Mouse (Mus musculus): ENCODE measurements around the gene Alx3. TPM values are rescaled to one million over a fixed set of nuclear protein-coding genes. Genes with fewer than 3 reads are reported as not detected.

Gene Alx3
- polyA plus RNA-seq (2015; fragmentation: Nextera tagmentation; extraction: Ambion mirVana), result 2.7 and 4.9 TPM in 2 replicates

GRCm38 (mm10) chr3:107594662-107595263 lies at the start of gene Alx3:
Gene Alx3 (plus strand): TSS chr3:107595031.
- WGBS, result 1% methylated on average over 36 of the region's 46 CpGs
- no peaks in the 10 kb centered on the region for H3K9me3 ChIP-seq (ENCODE audit: control insufficient read depth, low read length)
- peaks cover 21% of the 10 kb centered on the region for H3K4me1 ChIP-seq (replicated peaks; ENCODE audit: control insufficient read depth, insufficient read depth, low read length)
- peak within 1 kb of the TSS; percentile 46 for H3K9ac ChIP-seq (replicated peaks; ENCODE audit: low read depth, low read length)
- H3K27ac ChIP-seq (ENCODE audit: low read length), result no peak within 1 kb of the TSS
- no peaks in the 10 kb centered on the region for H3K36me3 ChIP-seq (ENCODE audit: control insufficient read depth, insufficient read depth)
- H3K4me2 ChIP-seq (ENCODE audit: low read length), result peak within 1 kb of the TSS; percentile 53
- peak within 1 kb of the TSS; percentile 38 for H3K4me3 ChIP-seq (replicated peaks; ENCODE audit: low read length)
- peaks cover 62% of the 10 kb centered on the region for H3K27me3 ChIP-seq (replicated peaks; ENCODE audit: control insufficient read depth, insufficient read depth, low read length)
- ATAC-seq, result peak; percentile 51

GRCm38 (mm10) chr3:107545278-107545677 lies 49.6 kb upstream of the Alx3 start:
- Histone ChIP-seq H3K9me3 (ENCODE audit: control insufficient read depth, low read length) (no peaks in the 10 kb centered on the region), H3K36me3 (ENCODE audit: control insufficient read depth, insufficient read depth) (no peaks in the 10 kb centered on the region), H3K4me1 (replicated peaks; ENCODE audit: control insufficient read depth, insufficient read depth, low read length) (peaks cover 14% of the 10 kb centered on the region), H3K4me3 (replicated peaks; ENCODE audit: low read length) (no peak overlapping the region), H3K27ac (ENCODE audit: low read length) (peak overlapping the region; percentile 39), H3K9ac (replicated peaks; ENCODE audit: low read depth, low read length) (no peak overlapping the region), H3K27me3 (replicated peaks; ENCODE audit: control insufficient read depth, insufficient read depth, low read length) (no peaks in the 10 kb centered on the region), H3K4me2 (ENCODE audit: low read length) (no peak overlapping the region)
- ATAC-seq, result peak; percentile 53
- WGBS, result 65% methylated on average over 5 of the region's 5 CpGs

GRCm38 (mm10) chr3:107545716-107546412 lies 49.0 kb upstream of the Alx3 start:
- Histone ChIP-seq H3K9ac (replicated peaks; ENCODE audit: low read depth, low read length) (no peak overlapping the region), H3K4me3 (replicated peaks; ENCODE audit: low read length) (no peak overlapping the region), H3K4me2 (ENCODE audit: low read length) (no peak overlapping the region), H3K27me3 (replicated peaks; ENCODE audit: control insufficient read depth, insufficient read depth, low read length) (no peaks in the 10 kb centered on the region), H3K36me3 (ENCODE audit: control insufficient read depth, insufficient read depth) (no peaks in the 10 kb centered on the region), H3K4me1 (replicated peaks; ENCODE audit: control insufficient read depth, insufficient read depth, low read length) (peaks cover 14% of the 10 kb centered on the region), H3K9me3 (ENCODE audit: control insufficient read depth, low read length) (no peaks in the 10 kb centered on the region), H3K27ac (ENCODE audit: low read length) (peak overlapping the region; percentile 39)
- no peak for ATAC-seq
- 79% methylated on average over 10 of the region's 10 CpGs for WGBS

- Histone ChIP-seq H3K4me1 (replicated peaks; ENCODE audit: control insufficient read depth, insufficient read depth, low read length) (peaks cover 14% of the 10 kb centered on the region), H3K36me3 (ENCODE audit: control insufficient read depth, insufficient read depth) (no peaks in the 10 kb centered on the region), H3K4me3 (replicated peaks; ENCODE audit: low read length) (no peak overlapping the region), H3K27ac (ENCODE audit: low read length) (no peak overlapping the region), H3K27me3 (replicated peaks; ENCODE audit: control insufficient read depth, insufficient read depth, low read length) (no peaks in the 10 kb centered on the region), H3K4me2 (ENCODE audit: low read length) (no peak overlapping the region), H3K9me3 (ENCODE audit: control insufficient read depth, low read length) (no peaks in the 10 kb centered on the region), H3K9ac (replicated peaks; ENCODE audit: low read depth, low read length) (no peak overlapping the region)
- peak; percentile 68 for ATAC-seq
- 45% methylated on average over 2 of the region's 2 CpGs for WGBS
These were observed 47.9 kb upstream of the Alx3 start for GRCm38 (mm10) chr3:107546956-107547355.

- 0 out of 2 replicates have a peak, but pooled peaks have one; percentile 14 for ATAC-seq
These were observed 44.3 kb upstream of the Alx3 start for GRCm38 (mm10) chr3:107550409-107551049.

GRCm38 (mm10) chr3:107554842-107555241 lies 40.0 kb upstream of the Alx3 start, which contains the start of gene Ubl4b:
Gene Ubl4b (minus strand): TSS chr3:107555073.
- Histone ChIP-seq H3K4me3 (replicated peaks; ENCODE audit: low read length) (no peak within 1 kb of the TSS), H3K9ac (replicated peaks; ENCODE audit: low read depth, low read length) (no peak within 1 kb of the TSS), H3K36me3 (ENCODE audit: control insufficient read depth, insufficient read depth) (no peaks in the 10 kb centered on the region), H3K4me2 (ENCODE audit: low read length) (no peak within 1 kb of the TSS), H3K9me3 (ENCODE audit: control insufficient read depth, low read length) (no peaks in the 10 kb centered on the region), H3K27me3 (replicated peaks; ENCODE audit: control insufficient read depth, insufficient read depth, low read length) (no peaks in the 10 kb centered on the region), H3K4me1 (replicated peaks; ENCODE audit: control insufficient read depth, insufficient read depth, low read length) (no peaks in the 10 kb centered on the region), H3K27ac (ENCODE audit: low read length) (no peak within 1 kb of the TSS)
- no peak for ATAC-seq
- WGBS, result 89% methylated on average over 2 of the region's 2 CpGs

More at GRCm38 (mm10) chr3:107550409-107551049, 44.3 kb upstream of the Alx3 start:
- H3K9me3 ChIP-seq (ENCODE audit: control insufficient read depth, low read length), result no peaks in the 10 kb centered on the region
- WGBS, result 75% methylated on average over 17 of the region's 17 CpGs
- peaks cover 8% of the 10 kb centered on the region for H3K4me1 ChIP-seq (replicated peaks; ENCODE audit: control insufficient read depth, insufficient read depth, low read length)
- H3K27me3 ChIP-seq (replicated peaks; ENCODE audit: control insufficient read depth, insufficient read depth, low read length), result no peaks in the 10 kb centered on the region
- no peaks in the 10 kb centered on the region for H3K36me3 ChIP-seq (ENCODE audit: control insufficient read depth, insufficient read depth)
- H3K4me3 ChIP-seq (replicated peaks; ENCODE audit: low read length), result no peak overlapping the region
- H3K27ac ChIP-seq (ENCODE audit: low read length), result no peak overlapping the region
- H3K9ac ChIP-seq (replicated peaks; ENCODE audit: low read depth, low read length), result no peak overlapping the region
- no peak overlapping the region for H3K4me2 ChIP-seq (ENCODE audit: low read length)

- no peak for ATAC-seq
- Histone ChIP-seq H3K27ac (ENCODE audit: low read length) (no peak overlapping the region), H3K9me3 (ENCODE audit: control insufficient read depth, low read length) (no peaks in the 10 kb centered on the region), H3K36me3 (ENCODE audit: control insufficient read depth, insufficient read depth) (no peaks in the 10 kb centered on the region), H3K4me3 (replicated peaks; ENCODE audit: low read length) (no peak overlapping the region), H3K4me2 (ENCODE audit: low read length) (no peak overlapping the region), H3K9ac (replicated peaks; ENCODE audit: low read depth, low read length) (no peak overlapping the region), H3K4me1 (replicated peaks; ENCODE audit: control insufficient read depth, insufficient read depth, low read length) (no peaks in the 10 kb centered on the region), H3K27me3 (replicated peaks; ENCODE audit: control insufficient read depth, insufficient read depth, low read length) (no peaks in the 10 kb centered on the region)
- 26% methylated on average over 3 of the region's 3 CpGs for WGBS
These were observed 36.1 kb upstream of the Alx3 start for GRCm38 (mm10) chr3:107558740-107559139.

- no peaks in the 10 kb centered on the region for H3K27me3 ChIP-seq (replicated peaks; ENCODE audit: control insufficient read depth, insufficient read depth, low read length)
- no peak overlapping the region for H3K4me3 ChIP-seq (replicated peaks; ENCODE audit: low read length)
- H3K9me3 ChIP-seq (ENCODE audit: control insufficient read depth, low read length), result no peaks in the 10 kb centered on the region
- H3K4me1 ChIP-seq (replicated peaks; ENCODE audit: control insufficient read depth, insufficient read depth, low read length), result no peaks in the 10 kb centered on the region
- WGBS, result 13% methylated on average over 3 of the region's 3 CpGs
- H3K27ac ChIP-seq (ENCODE audit: low read length), result no peak overlapping the region
- H3K36me3 ChIP-seq (ENCODE audit: control insufficient read depth, insufficient read depth), result no peaks in the 10 kb centered on the region
- H3K9ac ChIP-seq (replicated peaks; ENCODE audit: low read depth, low read length), result no peak overlapping the region
- H3K4me2 ChIP-seq (ENCODE audit: low read length), result no peak overlapping the region
- peak; percentile 76 for ATAC-seq
These were observed 35.6 kb upstream of the Alx3 start for GRCm38 (mm10) chr3:107559183-107559582.

- H3K4me3 ChIP-seq (replicated peaks; ENCODE audit: low read length), result no peak overlapping the region
- H3K4me1 ChIP-seq (replicated peaks; ENCODE audit: control insufficient read depth, insufficient read depth, low read length), result no peaks in the 10 kb centered on the region
- ATAC-seq, result no peak
- H3K36me3 ChIP-seq (ENCODE audit: control insufficient read depth, insufficient read depth), result no peaks in the 10 kb centered on the region
- no peak overlapping the region for H3K9ac ChIP-seq (replicated peaks; ENCODE audit: low read depth, low read length)
- H3K27me3 ChIP-seq (replicated peaks; ENCODE audit: control insufficient read depth, insufficient read depth, low read length), result no peaks in the 10 kb centered on the region
- H3K27ac ChIP-seq (ENCODE audit: low read length), result no peak overlapping the region
- no peak overlapping the region for H3K4me2 ChIP-seq (ENCODE audit: low read length)
- 70% methylated on average over 2 of the region's 2 CpGs for WGBS
- no peaks in the 10 kb centered on the region for H3K9me3 ChIP-seq (ENCODE audit: control insufficient read depth, low read length)
These were observed 32.7 kb upstream of the Alx3 start for GRCm38 (mm10) chr3:107562104-107562503.

All from forebrain, embryonic 16.5 days (tissue).